Mouse (Mus musculus) lung, embryonic 16.5 days (tissue): ENCODE data around the gene Pten. TPM values are rescaled to one million over a fixed set of nuclear protein-coding genes. Genes with fewer than 3 reads are reported as not detected.

Experiments used
- ATAC-seq: fragments of 200-750 bp; cut with Nextera tagmentation; 2 replicates; pipeline ENCODE4 v1.8.0; 2017; ENCODE audit warnings: low read depth, mild to moderate bottlenecking, moderate library complexity
- H3K27ac ChIP-seq: fragments of 300-500 bp; sonication (generic); 2 replicates; pipeline ENCODE4 v1.5.1; 2014; ENCODE audit warnings: mild to moderate bottlenecking, control low read depth, low read length
- H3K27me3 ChIP-seq: fragments of 300-500 bp; sonication (generic); 2 replicates; pipeline ENCODE4 v1.6.1; 2014; ENCODE audit warnings: low read depth, low read length, mixed read lengths; ENCODE audit not compliant: control insufficient read depth, insufficient read depth
- H3K36me3 ChIP-seq: fragments of 300-500 bp; sonication (generic); 2 replicates; pipeline ENCODE4 v1.6.1; 2014; ENCODE audit warnings: low read length; ENCODE audit not compliant: control insufficient read depth, insufficient read depth
- H3K4me1 ChIP-seq: fragments of 300-500 bp; sonication (generic); replicated peaks from 2 replicates; pipeline ENCODE4 v1.6.1; 2014; ENCODE audit warnings: low read length, mixed read lengths; ENCODE audit not compliant: control insufficient read depth, insufficient read depth
- H3K4me2 ChIP-seq: fragments of 300-500 bp; sonication (generic); 2 replicates; pipeline ENCODE4 v1.6.1; 2014; ENCODE audit warnings: low read depth, low read length, control low read depth
- H3K4me3 ChIP-seq: fragments of 300-500 bp; sonication (generic); 2 replicates; pipeline ENCODE4 v1.5.1; 2014; ENCODE audit warnings: mild to moderate bottlenecking, low read length, control low read depth
- H3K9ac ChIP-seq: fragments of 300-500 bp; sonication (generic); 2 replicates; pipeline ENCODE4 v1.6.1; 2014; ENCODE audit warnings: low read length, control low read depth
- H3K9me3 ChIP-seq: fragments of 300-500 bp; sonication (generic); 2 replicates; pipeline ENCODE4 v1.6.1; 2016; ENCODE audit warnings: low read length; ENCODE audit not compliant: control insufficient read depth
- WGBS: fragments of 180-500 bp; shearing (Covaris S2); extraction: QIAGEN DNeasy Blood & Tissue Kit; methylation state at CpG from one replicate; pipeline ENCODE4 v1.1.7; 2014; 5-methylcytosine and 5-hydroxymethylcytosine counted together
- polyA plus RNA-seq: library from polyadenylated mRNA; unstranded; fragments of >200 nt; fragmentation: Nextera tagmentation; extraction: Ambion mirVana; gene quantifications from 2 replicates; pipeline ENCODE4 v1.2.1, GENCODE M21; 2015

Gene Pten
- polyA plus RNA-seq = 9.1 and 9.5 TPM in 2 replicates

GRCm38 (mm10) chr19:32756900-32757725, at the start of gene Pten:
Gene Pten, plus strand, starts transcription at chr19:32757497.
- under 1% methylated on average over 52 of the region's 77 CpGs for WGBS
- Histone ChIP-seq H3K4me1 (peaks cover 12% of the 10 kb centered on the region), H3K9me3 (no peaks in the 10 kb centered on the region), H3K27ac (peak within 1 kb of the TSS; percentile 99), H3K36me3 (no peaks in the 10 kb centered on the region), H3K4me3 (peak within 1 kb of the TSS; percentile 96), H3K27me3 (peaks cover 2% of the 10 kb centered on the region; the same call in 1 of the 2 replicates), H3K9ac (peak within 1 kb of the TSS; percentile 100), H3K4me2 (peak within 1 kb of the TSS; percentile 97)
- peak; percentile 90 for ATAC-seq

- Histone ChIP-seq H3K27me3 (no peaks in the 10 kb centered on the region), H3K4me1 (peaks cover 13% of the 10 kb centered on the region), H3K36me3 (peaks cover 3% of the 10 kb centered on the region; the same call in 1 of the 2 replicates), H3K9ac (no peak overlapping the region), H3K9me3 (no peaks in the 10 kb centered on the region), H3K4me3 (no peak overlapping the region), H3K4me2 (no peak overlapping the region), H3K27ac (no peak overlapping the region)
- WGBS = 93% methylated on average over 5 of the region's 5 CpGs
- ATAC-seq = no peak
These were observed 48.3 kb upstream of the Pten start for GRCm38 (mm10) chr19:32708996-32709395.

- Histone ChIP-seq H3K4me1 (peaks cover 13% of the 10 kb centered on the region), H3K9ac (no peak overlapping the region), H3K4me2 (no peak overlapping the region), H3K27ac (no peak overlapping the region), H3K27me3 (no peaks in the 10 kb centered on the region), H3K9me3 (no peaks in the 10 kb centered on the region), H3K36me3 (0 out of 2 replicates have a peak, but pooled peaks cover under 1% of the 10 kb centered on the region), H3K4me3 (no peak overlapping the region)
- WGBS = 51% methylated on average over 3 of the region's 3 CpGs
- no peak for ATAC-seq
These were observed 47.0 kb upstream of the Pten start for GRCm38 (mm10) chr19:32710288-32710687.

GRCm38 (mm10) chr19:32711761-32712541, 45.3 kb upstream of the Pten start:
- H3K4me1 ChIP-seq = peaks cover 13% of the 10 kb centered on the region
- no peaks in the 10 kb centered on the region for H3K36me3 ChIP-seq
- H3K4me2 ChIP-seq = peak overlapping the region; percentile 92
- ATAC-seq = peak; percentile 98
- no peaks in the 10 kb centered on the region for H3K9me3 ChIP-seq
- under 1% methylated on average over 59 of the region's 63 CpGs for WGBS
- H3K27ac ChIP-seq = peak overlapping the region; percentile 82
- peak overlapping the region; percentile 97 for H3K9ac ChIP-seq
- H3K4me3 ChIP-seq = peak overlapping the region; percentile 94
- H3K27me3 ChIP-seq = no peaks in the 10 kb centered on the region

GRCm38 (mm10) chr19:32712588-32713042, 44.7 kb upstream of the Pten start:
- H3K4me3 ChIP-seq = peak overlapping the region; percentile 94
- 0% methylated on average over 11 of the region's 11 CpGs for WGBS

GRCm38 (mm10) chr19:32713471-32713870, 43.8 kb upstream of the Pten start:
- H3K4me2 ChIP-seq = no peak overlapping the region
- no peak overlapping the region for H3K27ac ChIP-seq

More at GRCm38 (mm10) chr19:32712588-32713042, 44.7 kb upstream of the Pten start:
- ATAC-seq = peak; percentile 80
- peak overlapping the region; percentile 92 for H3K4me2 ChIP-seq
- no peaks in the 10 kb centered on the region for H3K27me3 ChIP-seq
- no peaks in the 10 kb centered on the region for H3K9me3 ChIP-seq
- H3K9ac ChIP-seq = peak overlapping the region; percentile 97
- H3K4me1 ChIP-seq = peaks cover 13% of the 10 kb centered on the region
- peak overlapping the region; percentile 82 for H3K27ac ChIP-seq
- no peaks in the 10 kb centered on the region for H3K36me3 ChIP-seq

GRCm38 (mm10) chr19:32715201-32715600, 42.1 kb upstream of the Pten start:
- Histone ChIP-seq H3K4me3 (no peak overlapping the region), H3K9ac (no peak overlapping the region), H3K4me1 (peaks cover 13% of the 10 kb centered on the region), H3K27me3 (no peaks in the 10 kb centered on the region), H3K9me3 (0 out of 2 replicates have a peak, but pooled peaks cover 2% of the 10 kb centered on the region), H3K27ac (no peak overlapping the region), H3K36me3 (no peaks in the 10 kb centered on the region), H3K4me2 (no peak overlapping the region)
- WGBS = 3% methylated on average over 3 of the region's 3 CpGs
- ATAC-seq = peak; percentile 49; the same call in 1 of the 2 replicates

More at GRCm38 (mm10) chr19:32713471-32713870, 43.8 kb upstream of the Pten start:
- 77% methylated on average over 3 of the region's 3 CpGs for WGBS
- ATAC-seq = no peak
- Histone ChIP-seq H3K4me3 (no peak overlapping the region), H3K4me1 (peaks cover 13% of the 10 kb centered on the region), H3K9ac (no peak overlapping the region), H3K27me3 (no peaks in the 10 kb centered on the region), H3K9me3 (no peaks in the 10 kb centered on the region), H3K36me3 (no peaks in the 10 kb centered on the region)

GRCm38 (mm10) chr19:32715681-32716080, 41.6 kb upstream of the Pten start:
- H3K27me3 ChIP-seq = no peaks in the 10 kb centered on the region
- no peak overlapping the region for H3K9ac ChIP-seq
- peaks cover 10% of the 10 kb centered on the region for H3K4me1 ChIP-seq
- no peak overlapping the region for H3K27ac ChIP-seq
- H3K36me3 ChIP-seq = no peaks in the 10 kb centered on the region
- no peak for ATAC-seq
- no peak overlapping the region for H3K4me2 ChIP-seq
- no peak overlapping the region for H3K4me3 ChIP-seq
- 0 out of 2 replicates have a peak, but pooled peaks cover 2% of the 10 kb centered on the region for H3K9me3 ChIP-seq

GRCm38 (mm10) chr19:32717590-32717989, 39.7 kb upstream of the Pten start:
- Histone ChIP-seq H3K27ac (no peak overlapping the region), H3K4me1 (peaks cover 4% of the 10 kb centered on the region; the same call in 1 of the 2 replicates), H3K4me2 (no peak overlapping the region), H3K4me3 (no peak overlapping the region), H3K9me3 (0 out of 2 replicates have a peak, but pooled peaks cover 2% of the 10 kb centered on the region), H3K27me3 (no peaks in the 10 kb centered on the region), H3K9ac (no peak overlapping the region), H3K36me3 (no peaks in the 10 kb centered on the region)
- no peak for ATAC-seq
- WGBS = 40% methylated on average over 3 of the region's 3 CpGs
